Mouse (Mus musculus): ENCODE data around the gene Mcoln3. TPM values are rescaled to one million over a fixed set of nuclear protein-coding genes. Genes with fewer than 3 reads are reported as not detected.

Mcoln3 gene
- 4.4 and 8.5 TPM in 2 replicates for polyA plus RNA-seq (2015; fragmentation: Nextera tagmentation; extraction: Ambion mirVana)

GRCm38 (mm10) chr3:146117258-146117996 lies at the start of gene Mcoln3:
Gene Mcoln3, plus strand, starts transcription at chr3:146117450.
- no peak within 1 kb of the TSS for H3K9ac ChIP-seq
- H3K27me3 ChIP-seq (replicated peaks), result peaks cover 18% of the 10 kb centered on the region
- peak within 1 kb of the TSS; percentile 34 for H3K4me3 ChIP-seq (replicated peaks)
- H3K4me2 ChIP-seq, result peak within 1 kb of the TSS; percentile 62
- H3K4me1 ChIP-seq, result peaks cover 13% of the 10 kb centered on the region; the same call in 1 of the 2 replicates
- H3K27ac ChIP-seq, result no peak within 1 kb of the TSS
- WGBS, result 11% methylated on average over 34 of the region's 35 CpGs
- ATAC-seq (ENCODE audit: insufficient read depth, low FRiP score, low read depth), result peak; percentile 43; the same call in 1 of the 2 replicates
- H3K36me3 ChIP-seq, result no peaks in the 10 kb centered on the region
- H3K9me3 ChIP-seq, result no peaks in the 10 kb centered on the region

GRCm38 (mm10) chr3:146069276-146069675 lies 48.0 kb upstream of the Mcoln3 start:
- WGBS, result 83% methylated on average over 4 of the region's 4 CpGs
- no peaks in the 10 kb centered on the region for H3K9me3 ChIP-seq
- ATAC-seq (ENCODE audit: insufficient read depth, low FRiP score, low read depth), result no peak
- no peak overlapping the region for H3K27ac ChIP-seq
- no peaks in the 10 kb centered on the region for H3K4me1 ChIP-seq
- no peak overlapping the region for H3K4me2 ChIP-seq
- no peak overlapping the region for H3K4me3 ChIP-seq (replicated peaks)
- H3K9ac ChIP-seq, result no peak overlapping the region
- no peaks in the 10 kb centered on the region for H3K36me3 ChIP-seq
- H3K27me3 ChIP-seq (replicated peaks), result no peaks in the 10 kb centered on the region

- Histone ChIP-seq H3K9ac (no peak overlapping the region), H3K27me3 (replicated peaks) (no peaks in the 10 kb centered on the region), H3K9me3 (no peaks in the 10 kb centered on the region), H3K27ac (no peak overlapping the region), H3K4me2 (no peak overlapping the region), H3K36me3 (no peaks in the 10 kb centered on the region), H3K4me3 (replicated peaks) (no peak overlapping the region), H3K4me1 (no peaks in the 10 kb centered on the region)
- 71% methylated on average over 7 of the region's 7 CpGs for WGBS
- ATAC-seq (ENCODE audit: insufficient read depth, low FRiP score, low read depth), result no peak; the same call in 1 of the 2 replicates
Measured at GRCm38 (mm10) chr3:146072780-146073179, 44.5 kb upstream of the Mcoln3 start.

- Histone ChIP-seq H3K9me3 (no peaks in the 10 kb centered on the region), H3K4me1 (no peaks in the 10 kb centered on the region), H3K4me3 (replicated peaks) (no peak overlapping the region), H3K36me3 (no peaks in the 10 kb centered on the region), H3K4me2 (no peak overlapping the region), H3K9ac (no peak overlapping the region), H3K27ac (no peak overlapping the region), H3K27me3 (replicated peaks) (no peaks in the 10 kb centered on the region)
- no peak for ATAC-seq (ENCODE audit: insufficient read depth, low FRiP score, low read depth)
- 79% methylated on average over 12 of the region's 12 CpGs for WGBS
Measured at GRCm38 (mm10) chr3:146080241-146080640, 37.0 kb upstream of the Mcoln3 start.

- H3K4me3 ChIP-seq (replicated peaks), result no peak overlapping the region
- H3K9ac ChIP-seq, result no peak overlapping the region
- 83% methylated on average over 13 of the region's 13 CpGs for WGBS
- no peaks in the 10 kb centered on the region for H3K4me1 ChIP-seq
- no peak overlapping the region for H3K27ac ChIP-seq
- no peak for ATAC-seq (ENCODE audit: insufficient read depth, low FRiP score, low read depth)
- H3K27me3 ChIP-seq (replicated peaks), result no peaks in the 10 kb centered on the region
- no peaks in the 10 kb centered on the region for H3K36me3 ChIP-seq
- H3K9me3 ChIP-seq, result no peaks in the 10 kb centered on the region
- H3K4me2 ChIP-seq, result no peak overlapping the region
Measured at GRCm38 (mm10) chr3:146090988-146091657, 26.1 kb upstream of the Mcoln3 start.

- Histone ChIP-seq H3K27me3 (replicated peaks) (no peaks in the 10 kb centered on the region), H3K36me3 (no peaks in the 10 kb centered on the region), H3K4me2 (no peak overlapping the region), H3K4me1 (no peaks in the 10 kb centered on the region), H3K9ac (no peak overlapping the region), H3K9me3 (no peaks in the 10 kb centered on the region), H3K27ac (no peak overlapping the region), H3K4me3 (replicated peaks) (no peak overlapping the region)
- WGBS, result 86% methylated on average over 10 of the region's 10 CpGs
- ATAC-seq (ENCODE audit: insufficient read depth, low FRiP score, low read depth), result no peak
Measured at GRCm38 (mm10) chr3:146095066-146095465, 22.2 kb upstream of the Mcoln3 start.

DNA sequence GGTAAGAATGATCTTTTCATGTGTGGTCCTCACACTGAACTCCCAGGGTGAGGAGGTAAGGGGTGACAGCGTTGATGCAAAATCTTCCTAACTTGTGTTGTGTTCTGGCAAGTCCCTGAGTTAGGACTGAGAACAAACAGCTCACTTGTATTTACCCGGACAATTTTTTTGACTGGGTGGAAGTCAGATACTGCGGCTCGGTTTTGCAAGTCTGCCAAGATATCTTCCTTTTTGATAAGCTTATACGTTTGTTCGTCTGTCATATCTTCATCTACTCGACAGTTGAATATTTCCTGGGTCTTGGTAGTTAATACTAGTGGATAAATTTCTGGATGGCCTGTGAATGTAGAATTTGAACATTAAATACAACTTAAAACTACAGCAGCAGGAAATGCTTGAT lies 20.3 kb upstream of the Mcoln3 start:
- no peaks in the 10 kb centered on the region for H3K4me1 ChIP-seq
- no peak for ATAC-seq (ENCODE audit: insufficient read depth, low FRiP score, low read depth)

DNA sequence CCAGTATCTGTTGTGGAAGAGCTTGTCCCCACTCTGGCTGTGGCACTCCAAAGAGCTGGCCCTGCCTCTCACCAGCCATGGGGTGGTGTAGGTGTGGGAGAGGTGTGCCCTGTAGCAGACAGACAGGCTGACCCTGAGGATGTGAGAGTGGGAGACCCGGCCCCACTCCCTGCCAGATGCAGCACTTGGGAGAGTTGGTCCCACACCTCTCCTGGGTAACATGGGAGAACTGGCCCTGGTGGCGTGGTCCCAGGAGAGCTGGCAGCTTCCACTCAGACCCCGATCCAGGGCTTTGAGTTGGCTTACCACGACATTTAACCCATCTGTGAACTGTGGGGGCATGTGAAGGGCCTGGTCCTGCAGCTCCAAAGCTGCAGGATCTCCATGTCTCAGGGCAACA lies 19.4 kb upstream of the Mcoln3 start:
- Histone ChIP-seq H3K9me3 (no peaks in the 10 kb centered on the region), H3K9ac (no peak overlapping the region), H3K27me3 (replicated peaks) (no peaks in the 10 kb centered on the region), H3K36me3 (no peaks in the 10 kb centered on the region), H3K4me3 (replicated peaks) (no peak overlapping the region), H3K27ac (no peak overlapping the region), H3K4me2 (no peak overlapping the region), H3K4me1 (no peaks in the 10 kb centered on the region)
- 82% methylated on average over 4 of the region's 4 CpGs for WGBS
- no peak for ATAC-seq (ENCODE audit: insufficient read depth, low FRiP score, low read depth)

More for the DNA sequence above, 20.3 kb upstream of the Mcoln3 start:
- Histone ChIP-seq H3K4me2 (no peak overlapping the region), H3K9ac (no peak overlapping the region), H3K4me3 (replicated peaks) (no peak overlapping the region), H3K27me3 (replicated peaks) (no peaks in the 10 kb centered on the region), H3K27ac (no peak overlapping the region), H3K9me3 (no peaks in the 10 kb centered on the region), H3K36me3 (no peaks in the 10 kb centered on the region)
- WGBS, result 77% methylated on average over 7 of the region's 7 CpGs

DNA sequence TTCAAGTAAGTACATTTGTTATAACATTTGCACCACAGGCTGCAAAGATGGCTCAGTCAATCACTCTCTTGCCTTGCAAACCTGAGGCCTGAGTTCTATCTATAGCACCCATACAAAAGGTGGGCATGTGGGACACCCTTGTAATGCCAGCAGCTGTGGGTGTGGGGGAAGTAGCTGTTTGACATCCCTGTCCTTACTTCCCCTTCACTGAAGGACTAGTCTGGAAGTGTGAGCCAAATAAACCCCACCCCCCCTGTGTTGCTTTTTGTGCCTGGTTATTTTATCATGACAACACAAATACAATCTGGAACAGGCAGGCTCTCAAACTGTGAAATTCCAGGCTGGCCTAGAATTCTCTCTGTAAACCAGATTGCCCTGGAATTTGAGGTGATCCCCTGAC lies 17.3 kb upstream of the Mcoln3 start:
- Histone ChIP-seq H3K36me3 (no peaks in the 10 kb centered on the region), H3K4me2 (no peak overlapping the region), H3K4me3 (replicated peaks) (no peak overlapping the region), H3K9me3 (no peaks in the 10 kb centered on the region), H3K27me3 (replicated peaks) (no peaks in the 10 kb centered on the region), H3K4me1 (no peaks in the 10 kb centered on the region), H3K9ac (no peak overlapping the region), H3K27ac (no peak overlapping the region)
- ATAC-seq (ENCODE audit: insufficient read depth, low FRiP score, low read depth), result no peak

DNA sequence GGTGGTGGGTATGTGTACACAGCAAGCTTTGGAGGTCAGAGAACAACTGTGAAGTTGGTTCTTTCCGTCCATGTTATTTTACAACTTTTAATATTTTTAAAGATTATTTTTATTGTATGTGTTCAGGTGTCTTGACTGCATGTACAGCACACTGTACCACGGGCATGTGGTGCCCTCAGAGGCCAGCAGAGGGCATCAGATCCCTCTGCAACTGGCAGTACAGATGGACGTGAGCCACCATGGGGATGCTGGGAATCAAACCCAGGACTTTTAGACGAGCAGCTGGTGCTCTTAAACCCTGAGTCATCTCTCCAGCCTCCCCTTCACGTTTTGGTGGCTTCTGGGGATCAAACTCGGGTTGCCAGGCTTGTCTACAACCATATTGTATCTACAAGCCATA lies 15.2 kb upstream of the Mcoln3 start:
- no peak overlapping the region for H3K4me2 ChIP-seq
- no peak overlapping the region for H3K4me3 ChIP-seq (replicated peaks)
- no peak overlapping the region for H3K27ac ChIP-seq
- H3K36me3 ChIP-seq, result no peaks in the 10 kb centered on the region
- H3K9me3 ChIP-seq, result no peaks in the 10 kb centered on the region
- no peaks in the 10 kb centered on the region for H3K27me3 ChIP-seq (replicated peaks)
- H3K4me1 ChIP-seq, result no peaks in the 10 kb centered on the region
- no peak overlapping the region for H3K9ac ChIP-seq
- no peak for ATAC-seq (ENCODE audit: insufficient read depth, low FRiP score, low read depth)
- WGBS, result 58% methylated on average over 6 of the region's 6 CpGs

GRCm38 (mm10) chr3:146107116-146107849 lies 10.0 kb upstream of the Mcoln3 start:
- H3K9me3 ChIP-seq, result no peaks in the 10 kb centered on the region
- WGBS, result 4% methylated on average over 18 of the region's 18 CpGs
- no peaks in the 10 kb centered on the region for H3K36me3 ChIP-seq
- peak overlapping the region; percentile 83 for H3K4me2 ChIP-seq
- no peak overlapping the region for H3K27ac ChIP-seq
- no peak for ATAC-seq (ENCODE audit: insufficient read depth, low FRiP score, low read depth)
- no peaks in the 10 kb centered on the region for H3K27me3 ChIP-seq (replicated peaks)
- no peak overlapping the region for H3K9ac ChIP-seq
- no peaks in the 10 kb centered on the region for H3K4me1 ChIP-seq
- H3K4me3 ChIP-seq (replicated peaks), result peak overlapping the region; percentile 42

All from stomach, embryonic 15.5 days (tissue).